Mouse (Mus musculus) cerebellum, adult 2 months (tissue): Measurements from ENCODE around the gene Tmem104.

Experiments
- CTCF ChIP-seq: fragments of 200-500 bp; IDR thresholded peaks from 2 replicates; pipeline ENCODE4 v1.5.1; 2011; ENCODE audit warnings: low read depth, mild to moderate bottlenecking, control low read depth, low read length, moderate library complexity, borderline replicate concordance; ENCODE audit not compliant: insufficient read depth
- POLR2A ChIP-seq: fragments of 200-500 bp; IDR thresholded peaks from 2 replicates; pipeline ENCODE4 v1.6.1; 2011; ENCODE audit warnings: low read length, control low read depth, borderline replicate concordance; ENCODE audit not compliant: insufficient read depth

GRCm38 (mm10) chr11:115272894-115273498 is 85.7 kb downstream of the Tmem104 start:
- TF ChIP-seq CTCF, result no peak
- no peak for TF ChIP-seq POLR2A
